Mouse (Mus musculus) liver, postnatal 0 days (tissue): Measurements from ENCODE around the gene Hoxb5. TPM values are rescaled to one million over a fixed set of nuclear protein-coding genes. Genes with fewer than 3 reads are reported as not detected.

ENCODE experiments used
- ATAC-seq: fragments of 200-750 bp; cut with Nextera tagmentation; 2 replicates; pipeline ENCODE4 v1.8.0; 2017; ENCODE audit warnings: mild to moderate bottlenecking, moderate library complexity
- DNase-seq: peaks from one replicate; pipeline ENCODE4 v3.0.0-alpha.2; 2016
- H3K27ac ChIP-seq: fragments of 300-500 bp; sonication (generic); 2 replicates; pipeline ENCODE4 v1.5.1; 2014; ENCODE audit warnings: antibody characterized with exemption, moderate library complexity, mild to moderate bottlenecking, low read depth
- H3K27me3 ChIP-seq: fragments of 300-500 bp; sonication (generic); 2 replicates; pipeline ENCODE4 v1.6.1; 2014; ENCODE audit warnings: low read length, control low read depth, mixed read lengths; ENCODE audit not compliant: insufficient read depth
- H3K36me3 ChIP-seq: fragments of 300-500 bp; sonication (generic); replicated peaks from 2 replicates; pipeline ENCODE4 v1.6.1; 2014; ENCODE audit warnings: mild to moderate bottlenecking, control low read depth, low read length, moderate library complexity, mixed read lengths; ENCODE audit not compliant: insufficient read depth
- H3K4me1 ChIP-seq: fragments of 300-500 bp; sonication (generic); 2 replicates; pipeline ENCODE4 v1.6.1; 2014; ENCODE audit warnings: antibody characterized with exemption, mild to moderate bottlenecking, control low read depth; ENCODE audit not compliant: insufficient read depth
- H3K4me2 ChIP-seq: fragments of 300-500 bp; sonication (generic); 2 replicates; pipeline ENCODE4 v1.6.1; 2014; ENCODE audit warnings: low read depth, mild to moderate bottlenecking, low read length, moderate library complexity, mixed read lengths
- H3K4me3 ChIP-seq: fragments of 300-500 bp; sonication (generic); 2 replicates; pipeline ENCODE4 v1.5.1; 2014; ENCODE audit warnings: low read depth, low read length
- H3K9ac ChIP-seq: fragments of 300-500 bp; sonication (generic); replicated peaks from 2 replicates; pipeline ENCODE4 v1.6.1; 2014; ENCODE audit warnings: mild to moderate bottlenecking, moderate library complexity
- H3K9me3 ChIP-seq: fragments of 300-500 bp; sonication (generic); 2 replicates; pipeline ENCODE4 v1.6.1; 2016; ENCODE audit warnings: mild to moderate bottlenecking, control low read depth, low read length, mixed read lengths
- CTCF ChIP-seq: sonication (generic); IDR thresholded peaks from 2 replicates; pipeline ENCODE4 v1.5.1; 2016; ENCODE audit warnings: antibody characterized with exemption, low read depth
- EP300 ChIP-seq: IDR thresholded peaks from 2 replicates; pipeline ENCODE4 v1.6.1; 2016; ENCODE audit warnings: antibody characterized with exemption, low read depth, mild to moderate bottlenecking
- WGBS: fragments of 180-500 bp; shearing (Covaris S2); extraction: QIAGEN DNeasy Blood & Tissue Kit; methylation state at CpG from one replicate; pipeline ENCODE4 v1.1.7; 2014; ENCODE audit not compliant: insufficient replicate concordance; 5-methylcytosine and 5-hydroxymethylcytosine counted together
- polyA plus RNA-seq: library from polyadenylated mRNA; unstranded; fragments of >200 nt; fragmentation: Nextera tagmentation; extraction: Ambion mirVana; gene quantifications from 2 replicates; pipeline ENCODE4 v1.2.1, GENCODE M21; 2015

Gene Hoxb5
- polyA plus RNA-seq, 1 experiment from 2014 or later: 0.75 TPM

GRCm38 (mm10) chr11:96345893-96346806 lies 43.0 kb downstream of the Hoxb5 start:
- peaks cover 89% of the 10 kb centered on the region for H3K27me3 ChIP-seq
- H3K9ac ChIP-seq: peak overlapping the region; percentile 34
- no peak overlapping the region for H3K27ac ChIP-seq
- peak overlapping the region; percentile 63 for H3K4me2 ChIP-seq
- no peaks in the 10 kb centered on the region for H3K36me3 ChIP-seq
- peak overlapping the region; percentile 31 for H3K4me3 ChIP-seq
- TF ChIP-seq CTCF: no peak; the same call in 1 of the 2 replicates
- TF ChIP-seq EP300: no peak
- H3K9me3 ChIP-seq: no peaks in the 10 kb centered on the region
- no peaks in the 10 kb centered on the region; the same call in 1 of the 2 replicates for H3K4me1 ChIP-seq
- WGBS: 17% methylated on average over 41 of the region's 45 CpGs
- DNase-seq: no peak
- no peak for ATAC-seq

- 57% methylated on average over 5 of the region's 5 CpGs for WGBS
- H3K4me1 ChIP-seq: no peaks in the 10 kb centered on the region; the same call in 1 of the 2 replicates
- TF ChIP-seq EP300: no peak
- TF ChIP-seq CTCF: no peak
- no peak overlapping the region for H3K9ac ChIP-seq
- DNase-seq (no peak), ATAC-seq (no peak)
- H3K27ac ChIP-seq: no peak overlapping the region
- peaks cover 90% of the 10 kb centered on the region for H3K27me3 ChIP-seq
- no peaks in the 10 kb centered on the region for H3K9me3 ChIP-seq
- no peak overlapping the region for H3K4me2 ChIP-seq
- no peaks in the 10 kb centered on the region for H3K36me3 ChIP-seq
- no peak overlapping the region for H3K4me3 ChIP-seq
Observed at GRCm38 (mm10) chr11:96346916-96347520, 43.9 kb downstream of the Hoxb5 start.

GRCm38 (mm10) chr11:96347717-96348116 lies 44.6 kb downstream of the Hoxb5 start:
- ATAC-seq (no peak), DNase-seq (no peak)
- 33% methylated on average over 4 of the region's 4 CpGs for WGBS
- no peaks in the 10 kb centered on the region; the same call in 1 of the 2 replicates for H3K4me1 ChIP-seq
- TF ChIP-seq EP300 (no peak), CTCF (no peak)
- no peak overlapping the region for H3K4me2 ChIP-seq
- H3K9ac ChIP-seq: no peak overlapping the region
- no peak overlapping the region for H3K27ac ChIP-seq
- H3K9me3 ChIP-seq: no peaks in the 10 kb centered on the region
- H3K4me3 ChIP-seq: no peak overlapping the region
- H3K27me3 ChIP-seq: peaks cover 90% of the 10 kb centered on the region
- H3K36me3 ChIP-seq: no peaks in the 10 kb centered on the region

- H3K27ac ChIP-seq: no peak overlapping the region
- H3K9ac ChIP-seq: no peak overlapping the region
- WGBS: 32% methylated on average over 21 of the region's 21 CpGs
- peaks cover 91% of the 10 kb centered on the region for H3K27me3 ChIP-seq
- no peaks in the 10 kb centered on the region for H3K36me3 ChIP-seq
- H3K4me1 ChIP-seq: no peaks in the 10 kb centered on the region; the same call in 1 of the 2 replicates
- DNase-seq (no peak), ATAC-seq (no peak)
- no peak overlapping the region for H3K4me2 ChIP-seq
- H3K9me3 ChIP-seq: no peaks in the 10 kb centered on the region
- H3K4me3 ChIP-seq: no peak overlapping the region
- TF ChIP-seq CTCF (no peak), EP300 (no peak)
Observed at GRCm38 (mm10) chr11:96348141-96348928, 45.2 kb downstream of the Hoxb5 start.

- Histone ChIP-seq H3K27me3 (peaks cover 91% of the 10 kb centered on the region), H3K36me3 (no peaks in the 10 kb centered on the region), H3K4me2 (no peak overlapping the region), H3K27ac (no peak overlapping the region), H3K4me1 (no peaks in the 10 kb centered on the region; the same call in 1 of the 2 replicates), H3K4me3 (no peak overlapping the region), H3K9ac (no peak overlapping the region), H3K9me3 (no peaks in the 10 kb centered on the region)
- no peak for ATAC-seq
- whole genome bisulfite sequencing: 50% methylated on average over 3 of the region's 3 CpGs
- no peak for DNase-seq
- no peak for TF ChIP-seq EP300
- TF ChIP-seq CTCF: no peak
Observed at GRCm38 (mm10) chr11:96348988-96349387, 45.9 kb downstream of the Hoxb5 start.
